Mouse (Mus musculus) liver, embryonic 11.5 days (tissue): ENCODE measurements around the gene Frmd5. TPM values are rescaled to one million over a fixed set of nuclear protein-coding genes. Genes with fewer than 3 reads are reported as not detected.
"Not testable (repeated sequence)": the region's sequence is repeated elsewhere in the genome, so short reads cannot be mapped to it uniquely, and the experiment has no call there.

ENCODE experiments used
- ATAC-seq: fragments of 200-750 bp; cut with Nextera tagmentation; replicated peaks from 2 replicates; pipeline ENCODE4 v1.8.0; 2017; ENCODE audit warnings: moderate number of reproducible peaks, mild to moderate bottlenecking, moderate TSS enrichment, moderate library complexity; ENCODE audit not compliant: low FRiP score
- DNase-seq: peaks from one replicate; pipeline ENCODE4 v3.0.0-alpha.2; 2017; ENCODE audit warnings: low spot score
- H3K27ac ChIP-seq: fragments of 300-500 bp; sonication (generic); 2 replicates; pipeline ENCODE4 v1.5.1; 2014; ENCODE audit warnings: mild to moderate bottlenecking, low read depth, low read length, control low read depth
- H3K27me3 ChIP-seq: fragments of 300-500 bp; sonication (generic); replicated peaks from 2 replicates; pipeline ENCODE4 v1.6.1; 2014; ENCODE audit warnings: low read length, mixed read lengths; ENCODE audit not compliant: control insufficient read depth, insufficient read depth
- H3K36me3 ChIP-seq: fragments of 300-500 bp; sonication (generic); 2 replicates; pipeline ENCODE4 v1.6.1; 2014; ENCODE audit warnings: mild to moderate bottlenecking, low read length, moderate library complexity, mixed read lengths; ENCODE audit not compliant: control insufficient read depth, insufficient read depth
- H3K4me1 ChIP-seq: fragments of 300-500 bp; sonication (generic); replicated peaks from 2 replicates; pipeline ENCODE4 v1.6.1; 2014; ENCODE audit warnings: low read length, mixed read lengths; ENCODE audit not compliant: control insufficient read depth, insufficient read depth
- H3K4me2 ChIP-seq: fragments of 300-500 bp; sonication (generic); 2 replicates; pipeline ENCODE4 v1.6.1; 2014; ENCODE audit warnings: mild to moderate bottlenecking, control low read depth, moderate library complexity
- H3K4me3 ChIP-seq: fragments of 300-500 bp; sonication (generic); 2 replicates; pipeline ENCODE4 v1.5.1; 2014; ENCODE audit warnings: low read depth, low read length, control low read depth
- H3K9ac ChIP-seq: fragments of 300-500 bp; sonication (generic); 2 replicates; pipeline ENCODE4 v1.6.1; 2014; ENCODE audit warnings: low read depth, low read length, control low read depth
- H3K9me3 ChIP-seq: fragments of 300-500 bp; sonication (generic); 2 replicates; pipeline ENCODE4 v1.6.1; 2016; ENCODE audit warnings: low read length, inconsistent platforms, mixed read lengths; ENCODE audit not compliant: control insufficient read depth
- WGBS: fragments of 180-500 bp; shearing (Covaris S2); extraction: QIAGEN DNeasy Blood & Tissue Kit; methylation state at CpG from one replicate; pipeline ENCODE4 v1.1.7; 2014; 5-methylcytosine and 5-hydroxymethylcytosine counted together
- polyA plus RNA-seq: library from polyadenylated mRNA; unstranded; fragments of >200 nt; fragmentation: Nextera tagmentation; extraction: Ambion mirVana; gene quantifications from 2 replicates; pipeline ENCODE4 v1.2.1, GENCODE M21; 2014

The Frmd5 gene
- polyA plus RNA-seq, 1 experiment from 2014 or later: 0.96 TPM

DNA sequence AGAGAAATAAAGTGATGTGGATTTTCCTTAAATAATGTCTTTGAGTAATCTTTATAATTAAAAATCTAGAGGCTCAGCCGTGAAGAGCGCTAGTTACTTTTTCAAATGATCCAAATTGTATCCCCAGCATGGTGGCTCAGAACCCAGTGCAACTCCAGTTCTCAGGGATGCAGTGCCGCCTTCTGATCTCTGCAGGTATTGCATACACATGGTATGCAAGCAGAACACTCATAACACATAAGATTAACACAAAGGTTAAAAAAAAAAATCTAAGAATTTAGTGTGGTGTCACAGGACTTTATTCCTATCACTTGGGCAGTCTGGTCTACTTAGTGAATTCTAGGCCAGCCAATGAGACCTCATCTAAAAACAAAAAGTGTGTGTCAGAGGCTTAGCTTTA, 262.1 kb downstream of the Frmd5 start:
- peaks cover 14% of the 10 kb centered on the region for H3K36me3 ChIP-seq
- ATAC-seq: no peak
- no peaks in the 10 kb centered on the region for H3K4me1 ChIP-seq
- H3K9ac ChIP-seq: no peak overlapping the region
- no peak overlapping the region for H3K4me2 ChIP-seq
- H3K4me3 ChIP-seq: no peak overlapping the region
- DNase-seq: no peak
- no peaks in the 10 kb centered on the region for H3K27me3 ChIP-seq
- H3K27ac ChIP-seq: no peak overlapping the region
- 92% methylated on average over 3 of the region's 3 CpGs for WGBS
- H3K9me3 ChIP-seq: no peaks in the 10 kb centered on the region

DNA sequence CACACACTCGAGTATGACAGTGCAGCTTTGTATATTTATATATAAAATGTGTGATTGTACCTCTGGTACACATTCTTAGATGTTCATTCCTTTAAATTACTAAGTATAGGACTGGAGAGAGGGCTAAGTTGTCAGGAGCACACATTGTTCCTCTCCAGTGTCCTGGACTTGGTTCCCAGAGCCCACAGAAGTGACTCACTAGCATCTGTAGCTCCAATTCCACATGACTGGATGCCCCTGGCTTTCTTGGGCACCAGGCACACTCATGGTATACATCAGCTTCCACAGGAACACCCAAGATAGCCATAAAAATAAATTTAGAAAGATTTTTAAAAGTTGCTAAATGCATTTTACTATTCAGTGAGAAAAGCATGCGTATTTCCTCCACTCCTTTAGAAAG, 281.8 kb downstream of the Frmd5 start:
- ATAC-seq: no peak
- H3K4me2 ChIP-seq: no peak overlapping the region
- no peaks in the 10 kb centered on the region for H3K4me1 ChIP-seq
- WGBS: 91% methylated on average over 2 of the region's 2 CpGs
- no peaks in the 10 kb centered on the region for H3K9me3 ChIP-seq
- H3K4me3 ChIP-seq: no peak overlapping the region
- no peaks in the 10 kb centered on the region for H3K27me3 ChIP-seq
- no peak overlapping the region for H3K9ac ChIP-seq
- no peak overlapping the region for H3K27ac ChIP-seq
- peaks cover 9% of the 10 kb centered on the region; the same call in 1 of the 2 replicates for H3K36me3 ChIP-seq
- no peak for DNase-seq

DNA sequence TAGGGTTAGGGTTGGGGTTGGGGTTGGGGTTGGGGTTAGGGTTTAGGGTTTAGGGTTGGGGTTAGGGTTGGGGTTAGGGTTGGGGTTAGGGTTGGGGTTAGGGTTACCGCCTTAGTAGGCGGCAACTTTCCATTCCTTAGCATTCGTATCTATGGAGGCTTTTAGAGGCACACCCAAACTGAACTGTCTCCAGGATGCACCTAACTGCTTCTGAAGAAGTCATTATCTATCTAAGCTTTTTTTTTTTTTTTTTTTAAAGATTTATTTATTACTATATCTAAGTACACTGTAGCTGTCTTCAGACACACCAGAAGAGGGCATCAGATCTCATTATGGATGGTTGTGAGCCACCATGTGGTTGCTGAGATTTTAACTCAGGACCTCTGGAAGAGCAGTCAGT, 284.1 kb downstream of the Frmd5 start:
- not testable (repeated sequence) for DNase-seq, H3K27ac ChIP-seq
- WGBS: 92% methylated on average over 3 of the region's 3 CpGs

DNA sequence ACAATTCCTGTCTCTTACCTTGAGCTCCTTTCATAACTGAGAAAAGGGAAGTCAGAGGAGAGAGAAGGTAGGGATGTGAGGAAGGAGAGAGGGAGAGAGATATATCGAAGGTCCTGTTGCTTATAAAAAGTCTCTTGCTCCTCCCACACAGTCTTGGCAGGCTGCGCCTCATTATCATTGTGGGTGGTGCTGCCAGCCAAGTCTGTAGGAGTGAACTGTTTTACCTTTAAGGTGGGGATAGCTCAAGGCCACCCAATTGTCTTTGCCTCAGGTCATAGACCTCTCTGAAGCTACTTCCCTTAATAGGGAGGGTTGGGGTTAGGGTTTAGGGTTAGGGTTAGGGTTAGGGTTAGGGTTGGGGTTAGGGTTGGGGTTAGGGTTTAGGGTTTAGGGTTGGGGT, 284.9 kb downstream of the Frmd5 start:
- H3K9ac ChIP-seq: no peak overlapping the region
- no peak overlapping the region for H3K27ac ChIP-seq
- H3K4me1 ChIP-seq: no peaks in the 10 kb centered on the region
- H3K4me3 ChIP-seq: no peak overlapping the region
- no peaks in the 10 kb centered on the region for H3K27me3 ChIP-seq
- peaks cover 16% of the 10 kb centered on the region; the same call in 1 of the 2 replicates for H3K36me3 ChIP-seq
- no peaks in the 10 kb centered on the region for H3K9me3 ChIP-seq
- ATAC-seq (no peak), DNase-seq (no peak)
- WGBS: 75% methylated on average over 2 of the region's 2 CpGs
- no peak overlapping the region for H3K4me2 ChIP-seq

More for the DNA sequence above, 284.1 kb downstream of the Frmd5 start:
- H3K27me3 ChIP-seq, H3K9me3 ChIP-seq, H3K4me2 ChIP-seq, ATAC-seq, H3K4me1 ChIP-seq, H3K9ac ChIP-seq, H3K4me3 ChIP-seq: not testable (repeated sequence)
- peaks cover 15% of the 10 kb centered on the region; the same call in 1 of the 2 replicates for H3K36me3 ChIP-seq

DNA sequence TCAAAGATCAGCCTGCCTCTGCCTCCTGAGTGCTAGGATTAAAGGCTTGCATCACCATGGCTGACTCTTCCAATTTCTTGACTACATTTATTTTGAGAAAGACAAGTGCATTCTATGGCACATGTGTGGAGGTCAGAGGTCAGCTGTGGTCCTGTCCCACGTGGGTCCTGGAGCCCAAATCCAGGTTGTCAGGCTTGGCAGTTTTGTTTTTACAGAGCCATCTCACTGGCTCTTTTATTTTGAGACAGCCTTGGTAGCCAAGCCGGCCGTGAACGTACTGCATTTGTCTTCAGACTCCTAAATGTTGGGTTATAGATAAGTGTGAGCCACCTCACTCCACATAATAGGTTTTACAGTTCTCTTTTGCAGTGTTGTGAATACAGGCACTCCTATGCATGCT, 288.2 kb downstream of the Frmd5 start:
- not testable (repeated sequence) for DNase-seq, H3K27ac ChIP-seq, H3K9ac ChIP-seq, H3K4me1 ChIP-seq, ATAC-seq, H3K4me3 ChIP-seq, H3K27me3 ChIP-seq, H3K4me2 ChIP-seq, H3K9me3 ChIP-seq
- H3K36me3 ChIP-seq: peaks cover 24% of the 10 kb centered on the region; the same call in 1 of the 2 replicates
- 91% methylated on average over 4 of the region's 4 CpGs for WGBS

DNA sequence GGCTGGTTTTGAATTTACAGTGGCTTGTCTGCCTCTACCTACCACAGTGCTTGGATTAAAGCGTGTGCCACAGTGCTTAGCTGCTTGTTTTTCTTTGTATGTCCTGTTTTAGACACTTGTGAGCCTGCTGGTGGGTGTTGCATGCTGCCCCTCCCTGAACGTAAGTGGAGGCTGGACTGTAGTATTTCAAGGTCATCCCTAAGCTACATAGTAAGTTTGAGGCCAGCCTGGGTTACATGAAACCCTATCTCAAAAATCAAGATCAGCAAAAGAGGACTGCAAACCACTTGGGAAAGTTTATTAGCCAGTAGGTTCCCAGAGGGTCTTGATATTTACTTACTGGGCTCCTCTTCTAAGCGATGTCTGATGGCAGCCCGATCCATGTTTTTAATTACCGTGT, 288.8 kb downstream of the Frmd5 start:
- no peaks in the 10 kb centered on the region for H3K4me1 ChIP-seq
- H3K9ac ChIP-seq: no peak overlapping the region
- 91% methylated on average over 5 of the region's 5 CpGs for WGBS
- no peak overlapping the region for H3K4me3 ChIP-seq
- ATAC-seq (no peak), DNase-seq (no peak)
- no peaks in the 10 kb centered on the region for H3K27me3 ChIP-seq
- H3K27ac ChIP-seq: no peak overlapping the region
- H3K36me3 ChIP-seq: peaks cover 24% of the 10 kb centered on the region; the same call in 1 of the 2 replicates
- H3K9me3 ChIP-seq: no peaks in the 10 kb centered on the region
- no peak overlapping the region for H3K4me2 ChIP-seq

DNA sequence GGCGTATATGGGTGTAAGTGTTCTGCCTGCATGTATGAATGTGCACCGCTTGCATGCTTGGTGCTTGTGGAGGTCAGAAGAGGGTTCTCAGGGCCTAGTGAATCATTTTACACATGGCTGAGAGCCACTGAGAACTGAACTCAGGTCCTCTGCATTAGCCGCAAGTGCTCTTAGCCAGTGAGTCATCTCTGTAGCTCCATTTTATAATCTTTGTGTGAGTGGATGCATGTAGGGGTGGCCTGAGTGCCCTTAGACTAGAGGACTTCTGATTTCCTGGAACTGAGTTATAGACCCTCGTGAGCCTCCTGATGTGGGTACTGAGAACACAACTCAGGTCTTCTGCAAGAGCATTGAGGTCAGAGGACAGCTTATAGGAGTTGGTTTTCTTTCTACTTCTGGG, 292.7 kb downstream of the Frmd5 start:
- Histone ChIP-seq H3K27me3 (no peaks in the 10 kb centered on the region), H3K9me3 (no peaks in the 10 kb centered on the region), H3K27ac (no peak overlapping the region), H3K4me2 (no peak overlapping the region), H3K4me3 (no peak overlapping the region), H3K36me3 (peaks cover 33% of the 10 kb centered on the region; the same call in 1 of the 2 replicates), H3K4me1 (0 out of 2 replicates have a peak, but pooled peaks cover 7% of the 10 kb centered on the region), H3K9ac (no peak overlapping the region)
- ATAC-seq (no peak), DNase-seq (no peak)
- WGBS: 94% methylated on average over 4 of the region's 4 CpGs

DNA sequence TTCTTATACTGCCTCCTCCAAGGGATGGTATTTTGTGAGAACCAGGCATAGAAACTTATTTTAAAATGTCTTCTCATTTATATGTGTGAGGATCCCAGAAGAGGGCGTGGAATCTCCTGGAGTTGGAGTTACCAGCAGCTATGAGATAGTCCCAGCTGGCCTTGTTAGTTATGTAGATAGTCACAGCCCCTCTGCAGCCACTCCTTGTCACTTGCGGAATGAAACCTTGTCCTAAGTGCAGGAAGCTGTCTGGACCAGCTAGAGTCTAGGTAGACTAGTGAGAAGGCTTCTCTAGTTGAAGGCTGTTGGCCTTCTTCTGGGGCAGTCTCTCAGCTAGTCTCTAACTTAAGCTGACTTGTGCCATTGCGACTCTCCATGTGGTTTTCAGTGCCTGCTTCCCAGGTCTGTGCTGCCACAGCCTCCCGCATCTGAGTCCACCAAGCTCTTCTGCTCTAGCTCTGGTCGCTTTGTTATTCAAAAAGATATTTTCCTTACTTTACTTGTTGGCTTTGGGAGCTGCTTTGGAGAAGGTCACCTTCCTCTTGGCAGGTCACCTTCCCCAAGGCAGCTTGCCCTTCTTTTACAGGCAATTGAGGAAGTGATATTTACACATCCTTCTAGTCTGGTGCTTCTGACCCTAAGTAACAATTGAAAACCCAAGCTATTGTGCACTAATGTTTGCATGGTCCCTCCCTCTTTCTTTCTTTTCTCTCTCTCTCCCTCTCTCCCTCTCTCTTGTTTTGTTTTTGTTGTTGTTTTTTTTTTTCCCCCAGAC, 293.7 kb downstream of the Frmd5 start:
- 92% methylated on average over 4 of the region's 5 CpGs for WGBS
- not testable (repeated sequence) for H3K27ac ChIP-seq

DNA sequence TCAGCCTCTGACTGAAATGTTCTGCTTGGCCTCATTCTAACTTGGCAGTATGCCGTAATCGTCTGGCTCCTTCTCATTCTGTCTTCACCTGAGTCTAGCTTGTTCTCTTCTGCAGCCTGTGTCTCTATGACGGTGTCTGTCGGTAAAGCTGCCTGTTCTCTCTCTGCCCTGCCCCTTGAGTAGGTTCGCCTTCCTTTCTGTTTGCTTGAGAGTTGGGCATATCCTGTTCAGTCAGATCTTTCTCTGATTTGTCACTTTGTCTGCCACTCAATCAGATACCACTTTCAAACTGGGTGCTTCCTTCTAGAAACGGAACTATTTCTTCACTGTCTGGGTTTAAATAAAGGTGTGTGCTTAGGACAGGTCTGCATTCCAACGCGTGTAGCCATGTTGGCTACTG, 295.5 kb downstream of the Frmd5 start:
- 0 out of 2 replicates have a peak, but pooled peaks cover 10% of the 10 kb centered on the region for H3K4me1 ChIP-seq
- H3K27ac ChIP-seq: no peak overlapping the region
- no peaks in the 10 kb centered on the region for H3K9me3 ChIP-seq
- peaks cover 20% of the 10 kb centered on the region; the same call in 1 of the 2 replicates for H3K36me3 ChIP-seq
- no peak overlapping the region for H3K4me2 ChIP-seq
- ATAC-seq: no peak
- no peak overlapping the region for H3K4me3 ChIP-seq
- 90% methylated on average over 8 of the region's 8 CpGs for WGBS
- no peak for DNase-seq
- no peak overlapping the region for H3K9ac ChIP-seq
- H3K27me3 ChIP-seq: no peaks in the 10 kb centered on the region

More for the DNA sequence above, 293.7 kb downstream of the Frmd5 start:
- H3K9me3 ChIP-seq, ATAC-seq, H3K4me3 ChIP-seq, DNase-seq, H3K9ac ChIP-seq, H3K27me3 ChIP-seq, H3K4me2 ChIP-seq, H3K4me1 ChIP-seq: not testable (repeated sequence)
- H3K36me3 ChIP-seq: peaks cover 30% of the 10 kb centered on the region; the same call in 1 of the 2 replicates
